21 mouse cellular contexts compared by ENCODE assay signal in genomic region chr19:47286886-47287450, GRCm38 (mm10).
DNase-seq lines count a peak whose midpoint lies in the region; ATAC-seq and TF ChIP-seq lines count a peak whose summit lies in the region.
"Had no signal": no experiment of that assay in that cellular context is flagged by ENCODE, and none has a peak within 500 bp of the region (broad histone marks: within the 10 kb centered on the region; RNA-seq: fewer than 3 reads in every experiment).

No protein-coding gene starts in this region.

- no peak for TF ChIP-seq CTCF in hindbrain, postnatal 0 days (IDR thresholded peaks at IDR 0.05; ENCODE audit: low read depth)
- TF ChIP-seq CTCF in ES-Bruce4 (IDR thresholded peaks at IDR 0.05; ENCODE audit: low read depth, low read length), result no peak

- peak; percentile 61; the same call in 1 of the 2 replicates for TF ChIP-seq EP300 in ES-Bruce4 (IDR thresholded peaks at IDR 0.05; ENCODE audit: insufficient read depth, low read depth, low read length)

- no peak overlapping the region for H3K4me2 ChIP-seq in hindbrain, postnatal 0 days (ENCODE audit: low read depth, low read length)
- H3K4me2 ChIP-seq: heart, embryonic 11.5 days; kidney, embryonic 15.5 days; limb, embryonic 15.5 days; liver, embryonic 15.5 days; midbrain, embryonic 13.5 days; stomach, embryonic 15.5 days had no signal

- peak; percentile 51 for DNase-seq in hindbrain, embryonic 10.5 days (ENCODE audit: low spot score)
- DNase-seq in hindbrain, postnatal 0 days (ENCODE audit: low spot score), result no peak
- peak; percentile 44 for DNase-seq in embryo, embryonic 11 days
- no peak for DNase-seq in limb, embryonic 10.5 days (ENCODE audit: low spot score)
- DNase-seq in c-Kit-positive CD71-positive TER-119-positive erythroid progenitor cells, embryonic 14.5 days (ENCODE audit: low spot score), result no peak
- DNase-seq in layer of hippocampus, adult 18-20 months (ENCODE audit: low spot score in 2 of 2), result no peak
- DNase-seq in left cerebral cortex, postnatal 36 days (ENCODE audit: low spot score in 2 of 2), result no peak
- DNase-seq: adrenal gland, adult 2 months; cerebellum, adult 9-10 months; gastrocnemius, adult 2 months; thymus, adult 18-20 months had no signal

- WGBS in hindbrain, embryonic 10.5 days, result 54% methylated on average over 17 of the region's 17 CpGs
- WGBS in hindbrain, postnatal 0 days, result 59% methylated on average over 17 of the region's 17 CpGs
- WGBS in limb, embryonic 10.5 days, result 72% methylated on average over 17 of the region's 17 CpGs

- H3K36me3 ChIP-seq in hindbrain, embryonic 10.5 days, result peaks cover 52% of the 10 kb centered on the region
- no peaks in the 10 kb centered on the region for H3K36me3 ChIP-seq in hindbrain, postnatal 0 days (ENCODE audit: insufficient read depth, low read length)
- no peaks in the 10 kb centered on the region for H3K36me3 ChIP-seq in ES-Bruce4 (ENCODE audit: control insufficient read depth, insufficient read depth, low read length, poor library complexity, severe bottlenecking)
- H3K36me3 ChIP-seq in limb, embryonic 10.5 days, result peaks cover 88% of the 10 kb centered on the region
- H3K36me3 ChIP-seq: midbrain, embryonic 13.5 days had no signal

- ATAC-seq in hindbrain, postnatal 0 days, result no peak
- ATAC-seq: CD4-positive, CD25-positive, alpha-beta regulatory T cell, adult 4 months; forebrain, embryonic 16.5 days; midbrain, embryonic 13.5 days had no signal

- H3K9me3 ChIP-seq in hindbrain, embryonic 10.5 days, result no peaks in the 10 kb centered on the region
- H3K9me3 ChIP-seq in hindbrain, postnatal 0 days (ENCODE audit: low read length), result no peaks in the 10 kb centered on the region
- no peaks in the 10 kb centered on the region for H3K9me3 ChIP-seq in ES-Bruce4 (replicated peaks; ENCODE audit: control insufficient read depth, insufficient read depth, low read length, poor library complexity, severe bottlenecking)
- no peaks in the 10 kb centered on the region for H3K9me3 ChIP-seq in limb, embryonic 10.5 days (replicated peaks)
- H3K9me3 ChIP-seq: kidney, embryonic 15.5 days; limb, embryonic 15.5 days; liver, embryonic 15.5 days; midbrain, embryonic 13.5 days; stomach, embryonic 15.5 days had no signal

- intact Hi-C loops in left cerebral cortex, postnatal 36 days (cut with DNase I), result no loop called here

- H3K4me3 ChIP-seq in hindbrain, embryonic 10.5 days, result 0 out of 2 replicates have a peak overlapping the region, but pooled peaks have one; percentile 11
- H3K4me3 ChIP-seq in hindbrain, postnatal 0 days (ENCODE audit: low read length), result no peak overlapping the region
- H3K4me3 ChIP-seq in ES-Bruce4 (ENCODE audit: low read depth, low read length), result peak overlapping the region; percentile 9; the same call in 1 of the 2 replicates
- H3K4me3 ChIP-seq in limb, embryonic 10.5 days, result no peak overlapping the region
- H3K4me3 ChIP-seq: erythroblast, embryonic 14.5 days; gastrocnemius, adult 2 months; kidney, embryonic 15.5 days; limb, embryonic 15.5 days; liver, embryonic 15.5 days; midbrain, embryonic 13.5 days; stomach, embryonic 15.5 days had no signal

- H3K27ac ChIP-seq in hindbrain, embryonic 10.5 days, result peak overlapping the region; percentile 70
- H3K27ac ChIP-seq in hindbrain, postnatal 0 days, result no peak overlapping the region
- 0 out of 2 replicates have a peak overlapping the region, but pooled peaks have one; percentile 16 for H3K27ac ChIP-seq in ES-Bruce4 (ENCODE audit: insufficient read depth, low read length)
- peak overlapping the region; percentile 37 for H3K27ac ChIP-seq in limb, embryonic 10.5 days
- H3K27ac ChIP-seq: gastrocnemius, adult 2 months; kidney, embryonic 15.5 days; limb, embryonic 15.5 days; liver, embryonic 15.5 days; midbrain, embryonic 13.5 days; stomach, embryonic 15.5 days had no signal

- TF ChIP-seq POLR2A in ES-Bruce4 (IDR thresholded peaks at IDR 0.05; ENCODE audit: insufficient read depth, low read length), result no peak

- H3K27me3 ChIP-seq in hindbrain, embryonic 10.5 days (ENCODE audit: insufficient read depth, poor library complexity, severe bottlenecking), result peaks cover 10% of the 10 kb centered on the region
- H3K27me3 ChIP-seq in hindbrain, postnatal 0 days (ENCODE audit: insufficient read depth, low read length), result no peaks in the 10 kb centered on the region
- no peaks in the 10 kb centered on the region for H3K27me3 ChIP-seq in ES-Bruce4 (ENCODE audit: control insufficient read depth, insufficient read depth, low read length, poor library complexity, severe bottlenecking)
- no peaks in the 10 kb centered on the region for H3K27me3 ChIP-seq in limb, embryonic 10.5 days (ENCODE audit: low read depth, poor library complexity, severe bottlenecking)
- H3K27me3 ChIP-seq: kidney, embryonic 15.5 days; limb, embryonic 15.5 days; liver, embryonic 15.5 days; midbrain, embryonic 13.5 days; stomach, embryonic 15.5 days had no signal

- H3K9ac ChIP-seq in hindbrain, postnatal 0 days (replicated peaks; ENCODE audit: low read length), result no peak overlapping the region
- H3K9ac ChIP-seq in ES-Bruce4 (ENCODE audit: low read depth, poor library complexity, severe bottlenecking), result no peak overlapping the region
- H3K9ac ChIP-seq: kidney, embryonic 15.5 days; limb, embryonic 15.5 days; liver, embryonic 15.5 days; midbrain, embryonic 13.5 days; stomach, embryonic 15.5 days had no signal

- H3K4me1 ChIP-seq in hindbrain, embryonic 10.5 days (replicated peaks), result peaks cover 55% of the 10 kb centered on the region
- 0 out of 2 replicates have a peak, but pooled peaks cover 11% of the 10 kb centered on the region for H3K4me1 ChIP-seq in hindbrain, postnatal 0 days (ENCODE audit: insufficient read depth, low read length)
- peaks cover 11% of the 10 kb centered on the region for H3K4me1 ChIP-seq in ES-Bruce4 (ENCODE audit: control insufficient read depth, insufficient read depth, low read length)
- H3K4me1 ChIP-seq in limb, embryonic 10.5 days, result peaks cover 50% of the 10 kb centered on the region
- H3K4me1 ChIP-seq: liver, embryonic 15.5 days had no signal

Comparison
In these comparisons a context has a peak if more than half of its experiments do, and no peak if none do; other contexts are left out.
1. DNase-seq: peak in hindbrain, embryonic 10.5 days (single experiment) and embryo, embryonic 11 days (single experiment); none in hindbrain, postnatal 0 days (single experiment), limb, embryonic 10.5 days (single experiment), c-Kit-positive CD71-positive TER-119-positive erythroid progenitor cells, embryonic 14.5 days (single experiment), layer of hippocampus, adult 18-20 months (0 of 2) and left cerebral cortex, postnatal 36 days (0 of 2).
2. H3K4me3 ChIP-seq: peak in hindbrain, embryonic 10.5 days (single experiment) and ES-Bruce4 (single experiment); none in hindbrain, postnatal 0 days (single experiment) and limb, embryonic 10.5 days (single experiment).